Mouse (Mus musculus) Muller cell, postnatal 12 days (primary cell): ENCODE results near the gene Sox2.

Experiments
- DNase-seq: peaks from one replicate; pipeline ENCODE4 v3.0.0-alpha.2; 2015; ENCODE audit errors: inconsistent ontology term

Sox2 gene

DNA sequence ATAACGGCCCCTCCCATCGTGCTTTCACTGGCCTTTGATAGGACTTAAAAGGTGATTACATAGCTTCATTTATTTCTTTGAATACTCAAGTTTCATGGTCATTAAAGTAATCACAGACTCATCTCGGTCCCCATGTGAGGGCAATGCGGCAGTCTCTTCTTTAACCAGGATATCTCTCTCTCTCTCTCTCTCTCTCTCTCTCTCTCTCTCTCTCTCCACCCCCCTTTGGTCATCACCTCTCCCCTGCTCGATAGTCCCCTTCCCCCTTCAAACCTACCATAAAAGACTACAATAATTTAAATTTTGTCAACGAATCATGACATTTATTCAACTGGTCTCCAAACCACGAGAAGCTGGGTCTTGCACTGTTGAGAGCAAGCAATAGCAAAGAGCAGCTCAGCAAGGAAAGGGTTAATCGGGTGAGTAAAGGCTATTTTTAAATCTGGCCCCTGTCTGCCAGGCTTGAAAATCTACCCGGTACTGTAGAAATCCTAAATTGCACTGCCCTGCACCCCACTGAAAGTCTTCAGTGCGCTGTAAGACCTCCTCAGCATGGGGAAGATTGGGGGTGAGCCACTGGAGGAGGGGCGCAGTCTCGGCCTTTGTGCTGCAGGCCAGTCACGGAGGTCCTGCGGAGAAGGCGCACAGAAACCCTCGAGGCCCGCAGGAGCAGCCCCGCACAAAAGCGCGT, 41.6 kb downstream of the Sox2 start:
- DNase-seq: no peak

DNA sequence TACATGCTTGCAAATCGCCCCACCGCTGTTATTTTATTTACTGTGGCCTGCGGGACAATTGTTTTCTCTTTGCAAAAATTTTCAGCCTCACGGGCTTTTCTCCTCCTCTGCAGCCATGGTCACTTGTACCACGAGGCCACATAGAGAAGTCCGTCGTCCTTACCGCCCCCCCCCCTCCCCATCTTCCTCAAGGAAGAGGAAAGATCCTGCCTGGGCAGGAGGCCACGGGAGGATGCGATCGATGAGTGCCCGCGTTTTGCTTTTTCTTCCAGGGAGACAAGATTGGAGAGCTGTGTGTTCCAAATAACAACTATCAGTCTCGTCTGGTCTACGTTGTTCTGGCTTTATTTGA, 42.2 kb downstream of the Sox2 start:
- DNase-seq: no peak
